Mouse (Mus musculus) C2C12 (cell line): Measurements from ENCODE around the gene Slc22a20. TPM values are rescaled to one million over a fixed set of nuclear protein-coding genes. Genes with fewer than 3 reads are reported as not detected.

ENCODE experiments used
- H3K27me3 ChIP-seq: one replicate; pipeline ENCODE4 v1.6.1; 2011; ENCODE audit not compliant: control insufficient read depth, insufficient read depth, insufficient read length
- H3K36me3 ChIP-seq: one replicate; pipeline ENCODE4 v1.6.1; 2011; ENCODE audit not compliant: control insufficient read depth, insufficient read depth
- H3K4me3 ChIP-seq: one replicate; pipeline ENCODE4 v1.5.1; 2011; ENCODE audit warnings: mild to moderate bottlenecking, control low read depth; ENCODE audit not compliant: poor library complexity, insufficient read depth, severe bottlenecking
- H3K79me2 ChIP-seq: one replicate; pipeline ENCODE4 v1.6.1; 2011; ENCODE audit not compliant: control insufficient read depth, insufficient read depth
- H3K79me3 ChIP-seq: one replicate; pipeline ENCODE4 v1.6.1; 2011; ENCODE audit warnings: low read depth, control low read depth
- H3ac ChIP-seq: one replicate; pipeline ENCODE3; 2011; ENCODE audit warnings: low read depth; ENCODE audit not compliant: control insufficient read depth, insufficient read length
- CEBPB ChIP-seq: IDR thresholded peaks from one replicate; pipeline ENCODE4 v1.6.1; 2011; ENCODE audit warnings: low read depth, mild to moderate bottlenecking, control low read depth, moderate library complexity
- CTCF ChIP-seq: IDR thresholded peaks from one replicate; pipeline ENCODE4 v1.5.1; 2011; ENCODE audit not compliant: control insufficient read depth, insufficient read depth, insufficient read length
- FOSL1 ChIP-seq: IDR thresholded peaks from one replicate; pipeline ENCODE4 v1.8.0; 2011; ENCODE audit warnings: mild to moderate bottlenecking, low read length; ENCODE audit not compliant: poor library complexity, insufficient read depth, severe bottlenecking
- MAX ChIP-seq: IDR thresholded peaks from one replicate; pipeline ENCODE4 v1.6.1; 2011; ENCODE audit warnings: mild to moderate bottlenecking, control low read depth
- MYOD1 ChIP-seq: IDR thresholded peaks from one replicate; pipeline ENCODE4 v1.6.1; 2011; ENCODE audit warnings: low read depth; ENCODE audit not compliant: control insufficient read depth, insufficient read length
- MYOG ChIP-seq: IDR thresholded peaks from one replicate; pipeline ENCODE4 v1.6.1; 2011; ENCODE audit not compliant: control insufficient read depth, insufficient read length; ENCODE audit errors: extremely low read depth
- USF1 ChIP-seq: IDR thresholded peaks from one replicate; pipeline ENCODE4 v1.6.1; 2011; ENCODE audit warnings: low read depth, mild to moderate bottlenecking, control low read depth, moderate library complexity
- polyA plus RNA-seq: library from polyadenylated mRNA; unstranded; fragments of >200 nt; fragmentation: generic; extraction: Trizol; gene quantifications from one replicate; pipeline ENCODE4 v1.2.1, GENCODE M21; 2012; ENCODE audit warnings: missing spikeins

Gene Slc22a20
- polyA plus RNA-seq, 1 experiment = not detected

GRCm38 (mm10) chr19:5994711-5995110 lies 8.8 kb upstream of the Slc22a20 start:
- H3ac ChIP-seq = no peak overlapping the region
- peaks cover 25% of the 10 kb centered on the region for H3K36me3 ChIP-seq
- TF ChIP-seq MYOD1 (no peak), MAX (no peak), USF1 (no peak), CEBPB (no peak), FOSL1 (no peak), MYOG (no peak), CTCF (no peak)
- H3K4me3 ChIP-seq = no peak overlapping the region
- no peaks in the 10 kb centered on the region for H3K27me3 ChIP-seq
- no peaks in the 10 kb centered on the region for H3K79me2 ChIP-seq
- H3K79me3 ChIP-seq = no peaks in the 10 kb centered on the region

DNA sequence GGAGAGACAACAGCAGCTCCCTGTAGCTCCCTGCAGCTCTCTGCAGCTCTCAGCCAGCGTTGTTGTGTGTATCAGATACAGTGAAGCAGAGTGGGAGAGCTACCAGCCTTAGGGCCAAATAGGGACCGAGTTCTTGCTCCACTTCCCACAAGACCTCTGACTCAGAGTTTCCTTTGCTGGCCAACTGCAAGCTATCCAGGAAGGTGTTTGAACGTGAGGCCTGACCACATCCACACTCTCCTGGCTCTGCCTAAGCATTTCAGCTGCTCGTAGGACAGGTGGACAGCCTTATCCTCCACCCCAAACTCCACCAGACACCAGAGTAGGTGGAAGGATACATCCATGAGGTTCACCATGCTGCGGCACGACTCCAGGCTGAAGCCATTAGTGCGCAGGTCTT lies 6.1 kb upstream of the Slc22a20 start:
- Histone ChIP-seq H3K79me3 (no peaks in the 10 kb centered on the region), H3K4me3 (no peak overlapping the region), H3K79me2 (no peaks in the 10 kb centered on the region), H3ac (no peak overlapping the region), H3K27me3 (no peaks in the 10 kb centered on the region), H3K36me3 (peaks cover 25% of the 10 kb centered on the region)
- TF ChIP-seq MAX (no peak), USF1 (no peak), FOSL1 (no peak), CEBPB (no peak), MYOG (no peak), CTCF (no peak), MYOD1 (peak; percentile 43)

- H3ac ChIP-seq = no peak overlapping the region
- H3K79me2 ChIP-seq = no peaks in the 10 kb centered on the region
- no peaks in the 10 kb centered on the region for H3K27me3 ChIP-seq
- TF ChIP-seq MYOG = no peak
- peak; percentile 29 for TF ChIP-seq MAX
- no peak for TF ChIP-seq FOSL1
- TF ChIP-seq MYOD1 = no peak
- peak; percentile 60 for TF ChIP-seq USF1
- H3K36me3 ChIP-seq = peaks cover 25% of the 10 kb centered on the region
- no peaks in the 10 kb centered on the region for H3K79me3 ChIP-seq
- no peak overlapping the region for H3K4me3 ChIP-seq
Observed at GRCm38 (mm10) chr19:5991467-5991866, 5.5 kb upstream of the Slc22a20 start.

DNA sequence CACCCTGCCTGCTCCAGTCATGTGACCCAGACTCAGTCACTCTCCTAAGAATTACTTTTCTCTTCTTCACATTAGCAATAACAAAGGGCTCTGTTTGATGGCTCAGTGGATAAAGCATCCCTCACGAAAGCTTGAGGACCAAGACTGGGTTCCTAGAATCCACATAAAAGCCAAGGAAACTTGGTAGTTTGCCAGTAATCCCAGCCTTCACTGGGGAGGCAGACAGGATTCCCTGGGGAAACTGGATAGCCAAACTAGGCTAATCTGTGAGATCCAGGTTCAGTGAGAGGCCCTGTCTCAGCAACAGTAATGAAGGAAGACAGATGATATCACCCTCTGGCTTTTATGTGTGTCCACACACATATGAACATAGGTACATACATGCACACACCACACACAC lies 5.0 kb upstream of the Slc22a20 start:
- no peaks in the 10 kb centered on the region for H3K79me2 ChIP-seq
- H3K79me3 ChIP-seq = no peaks in the 10 kb centered on the region
- peaks cover 21% of the 10 kb centered on the region for H3K36me3 ChIP-seq
- H3K4me3 ChIP-seq = no peak overlapping the region
- no peak overlapping the region for H3ac ChIP-seq
- no peaks in the 10 kb centered on the region for H3K27me3 ChIP-seq
- TF ChIP-seq USF1 = peak; percentile 61
- no peak for TF ChIP-seq MYOG

DNA sequence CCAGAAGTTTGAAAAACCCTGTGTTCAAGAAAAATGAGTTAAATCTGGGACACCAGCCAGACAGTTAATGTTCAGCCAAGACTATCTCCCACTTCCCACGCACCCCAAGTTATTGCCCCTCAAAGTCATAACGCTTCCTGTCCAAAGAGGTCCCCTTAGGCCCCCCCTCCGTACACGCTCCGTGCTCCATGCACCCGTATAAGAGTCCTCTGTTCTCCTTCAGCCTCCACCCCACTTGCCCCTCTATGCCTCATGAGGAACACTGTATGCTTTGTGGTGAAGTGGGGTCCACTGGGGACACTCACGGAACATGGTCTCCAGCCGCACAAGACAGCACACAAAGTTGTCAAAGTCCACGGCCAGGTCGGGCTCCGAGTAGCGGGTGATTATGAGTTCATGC lies 4.1 kb upstream of the Slc22a20 start:
- Histone ChIP-seq H3ac (no peak overlapping the region), H3K79me2 (no peaks in the 10 kb centered on the region), H3K27me3 (no peaks in the 10 kb centered on the region), H3K4me3 (no peak overlapping the region), H3K36me3 (peaks cover 19% of the 10 kb centered on the region), H3K79me3 (no peaks in the 10 kb centered on the region)
- TF ChIP-seq CTCF = no peak
- TF ChIP-seq FOSL1 = no peak
- no peak for TF ChIP-seq CEBPB
- no peak for TF ChIP-seq USF1
- no peak for TF ChIP-seq MAX
- no peak for TF ChIP-seq MYOG
- TF ChIP-seq MYOD1 = no peak

GRCm38 (mm10) chr19:5989585-5989984 lies 3.6 kb upstream of the Slc22a20 start:
- TF ChIP-seq FOSL1 = no peak
- TF ChIP-seq CTCF = no peak
- peak; percentile 91 for TF ChIP-seq MYOD1
- TF ChIP-seq MAX = no peak
- no peak for TF ChIP-seq CEBPB
- H3ac ChIP-seq = no peak overlapping the region
- no peaks in the 10 kb centered on the region for H3K79me2 ChIP-seq
- H3K27me3 ChIP-seq = no peaks in the 10 kb centered on the region
- no peaks in the 10 kb centered on the region for H3K79me3 ChIP-seq
- no peak overlapping the region for H3K4me3 ChIP-seq
- peaks cover 14% of the 10 kb centered on the region for H3K36me3 ChIP-seq
